Mouse (Mus musculus) heart, embryonic 14.5 days (tissue): ENCODE data around the gene Cnksr1. TPM values are rescaled to one million over a fixed set of nuclear protein-coding genes. Genes with fewer than 3 reads are reported as not detected.
A peak's percentile ranks its signal among the peaks of the same experiment; 100 is the strongest.

ENCODE experiments used
- ATAC-seq: fragments of 200-750 bp; cut with Nextera tagmentation; 2 replicates; pipeline ENCODE4 v1.8.0; 2017; ENCODE audit warnings: low read depth, moderate TSS enrichment; ENCODE audit not compliant: insufficient number of reproducible peaks, insufficient read depth, low FRiP score
- H3K27ac ChIP-seq, 2 experiments: fragments of 200-500 bp in 1 of 2; fragments of 300-500 bp in 1 of 2; sonication (generic) in 1 of 2; replicated peaks in 1 of 2; 2 replicates each; pipeline ENCODE4 v1.5.1; 2012 to 2014; ENCODE audit warnings: low read depth in 2 of 2, low read length in 2 of 2, control low read depth in 1 of 2, mild to moderate bottlenecking in 1 of 2, mixed read lengths in 1 of 2; ENCODE audit not compliant: control insufficient read depth in 1 of 2, insufficient read depth in 1 of 2
- H3K27me3 ChIP-seq: fragments of 300-500 bp; sonication (generic); 2 replicates; pipeline ENCODE4 v1.6.1; 2014; ENCODE audit warnings: mild to moderate bottlenecking, low read length, control low read depth; ENCODE audit not compliant: control insufficient read depth, insufficient read depth
- H3K36me3 ChIP-seq: fragments of 300-500 bp; sonication (generic); 2 replicates; pipeline ENCODE4 v1.6.1; 2014; ENCODE audit warnings: mild to moderate bottlenecking, control low read depth, low read length, mixed read lengths; ENCODE audit not compliant: control insufficient read depth, insufficient read depth
- H3K4me1 ChIP-seq, 2 experiments: fragments of 200-500 bp in 1 of 2; fragments of 300-500 bp in 1 of 2; sonication (generic) in 1 of 2; 2 replicates each; pipeline ENCODE4 v1.6.1; 2012 to 2014; ENCODE audit warnings: low read length in 2 of 2, control low read depth in 1 of 2, mixed read lengths in 1 of 2; ENCODE audit not compliant: control insufficient read depth in 2 of 2, insufficient read depth in 2 of 2
- H3K4me2 ChIP-seq: fragments of 300-500 bp; sonication (generic); 2 replicates; pipeline ENCODE4 v1.6.1; 2014; ENCODE audit warnings: mild to moderate bottlenecking, low read length
- H3K4me3 ChIP-seq, 2 experiments: fragments of 200-500 bp in 1 of 2; fragments of 300-500 bp in 1 of 2; sonication (generic) in 1 of 2; 2 replicates each; pipeline ENCODE4 v1.5.1; 2012 to 2014; ENCODE audit warnings: low read length in 2 of 2, mild to moderate bottlenecking in 2 of 2, control low read depth in 1 of 2, low read depth in 1 of 2, moderate library complexity in 1 of 2; ENCODE audit not compliant: control insufficient read depth in 1 of 2, insufficient read depth in 1 of 2
- H3K9ac ChIP-seq: fragments of 300-500 bp; sonication (generic); 2 replicates; pipeline ENCODE4 v1.6.1; 2014; ENCODE audit warnings: mild to moderate bottlenecking, low read length
- H3K9me3 ChIP-seq: fragments of 300-500 bp; sonication (generic); 2 replicates; pipeline ENCODE4 v1.6.1; 2016; ENCODE audit warnings: low read length, control low read depth; ENCODE audit not compliant: control insufficient read depth
- WGBS: fragments of 180-500 bp; shearing (Covaris S2); extraction: QIAGEN DNeasy Blood & Tissue Kit; methylation state at CpG from one replicate; pipeline ENCODE4 v1.1.7; 2014; 5-methylcytosine and 5-hydroxymethylcytosine counted together
- polyA plus RNA-seq: library from polyadenylated mRNA; unstranded; fragments of >200 nt; fragmentation: Nextera tagmentation; extraction: Ambion mirVana; gene quantifications from 2 replicates; pipeline ENCODE4 v1.2.1, GENCODE M21; 2014

Cnksr1 gene
- polyA plus RNA-seq, 1 experiment from 2014 or later = 0.57 TPM

DNA sequence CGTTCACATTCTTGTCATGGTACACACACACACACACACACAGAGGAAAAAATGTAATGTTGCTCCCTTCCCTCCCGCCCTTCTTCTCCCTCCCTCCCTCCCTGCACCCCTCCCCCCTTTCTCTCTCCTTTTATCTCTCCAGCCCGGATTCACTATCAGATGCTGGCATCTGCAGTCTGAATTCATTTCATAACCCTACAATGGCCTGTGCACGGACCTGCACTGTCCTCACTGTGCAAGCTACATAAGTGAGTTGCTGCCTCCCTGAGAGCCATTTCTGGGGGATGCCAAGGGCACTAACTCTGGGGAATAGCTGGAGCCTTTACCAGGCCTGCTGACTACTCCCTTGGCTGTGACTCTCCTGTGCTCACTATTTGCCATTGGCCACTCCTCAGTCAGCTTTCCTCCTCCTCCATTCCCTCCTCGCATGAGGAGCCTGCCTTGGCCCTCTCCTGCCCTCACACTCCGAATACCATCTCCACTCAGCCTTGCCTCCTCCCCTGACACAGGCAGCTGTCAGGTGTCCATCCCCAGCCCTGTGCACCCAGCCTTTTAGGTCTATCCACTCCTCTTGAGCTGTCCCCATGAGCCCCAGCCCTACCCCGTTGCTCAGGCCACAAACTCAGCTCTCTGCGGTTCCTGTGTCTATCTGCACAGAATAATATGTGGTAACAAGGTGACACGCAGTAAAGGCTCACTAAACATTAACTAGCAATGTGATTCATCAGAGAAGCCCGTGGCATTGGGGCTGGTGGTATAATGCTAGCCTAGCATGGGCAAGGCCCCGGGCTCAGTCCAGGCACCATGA lies 15.2 kb downstream of the Cnksr1 start:
- Histone ChIP-seq H3K9me3 (no peaks in the 10 kb centered on the region), H3K9ac (no peak overlapping the region), H3K4me1 (no peaks in the 10 kb centered on the region), H3K4me3 (no peak overlapping the region), H3K36me3 (no peaks in the 10 kb centered on the region), H3K27ac (no peak overlapping the region), H3K27me3 (no peaks in the 10 kb centered on the region), H3K4me2 (no peak overlapping the region)
- whole genome bisulfite sequencing = 57% methylated on average over 11 of the region's 11 CpGs
- ATAC-seq = no peak

GRCm38 (mm10) chr4:134206488-134207053 lies 31.6 kb downstream of the Cnksr1 start:
- no peak overlapping the region for H3K9ac ChIP-seq
- ATAC-seq = no peak

DNA sequence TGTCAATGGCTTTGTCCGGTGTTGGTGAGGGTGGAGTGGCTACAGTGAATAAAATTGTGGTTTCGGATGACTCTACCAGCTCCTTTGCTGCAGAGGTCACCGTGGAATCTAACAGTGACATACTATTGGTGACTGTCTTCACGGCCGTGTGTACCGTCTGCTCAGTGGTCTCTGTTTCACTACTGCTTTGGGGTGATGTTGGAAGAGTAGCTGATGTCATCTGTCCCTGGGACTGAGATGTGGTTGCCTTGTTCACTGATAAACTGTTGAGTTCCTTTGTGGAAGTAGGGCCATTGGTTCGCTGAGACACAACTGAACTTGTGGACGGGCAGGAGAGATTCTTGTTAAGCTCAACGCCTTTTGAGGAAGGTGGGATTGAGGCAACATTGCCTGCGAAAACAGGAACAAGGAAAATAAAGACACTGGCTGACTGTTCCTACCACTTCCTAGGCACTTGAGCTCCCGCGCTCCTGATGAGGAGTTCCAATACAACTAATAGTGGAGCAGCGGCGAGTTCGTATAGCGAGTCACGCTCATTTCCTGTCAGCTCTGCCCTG lies 34.8 kb downstream of the Cnksr1 start:
- Histone ChIP-seq H3K36me3 (no peaks in the 10 kb centered on the region), H3K27me3 (no peaks in the 10 kb centered on the region), H3K9me3 (no peaks in the 10 kb centered on the region), H3K27ac (no peak overlapping the region), H3K4me2 (no peak overlapping the region), H3K9ac (no peak overlapping the region), H3K4me1 (no peaks in the 10 kb centered on the region), H3K4me3 (no peak overlapping the region)
- no peak for ATAC-seq
- 81% methylated on average over 17 of the region's 17 CpGs for WGBS

More at GRCm38 (mm10) chr4:134206488-134207053, 31.6 kb downstream of the Cnksr1 start:
- H3K4me2 ChIP-seq = no peak overlapping the region
- peaks cover 0 to 2% of the 10 kb centered on the region in 2 experiments; a peak in 1 of 4 replicates for H3K4me1 ChIP-seq
- no peak overlapping the region for H3K27ac ChIP-seq
- no peaks in the 10 kb centered on the region for H3K36me3 ChIP-seq
- WGBS = 63% methylated on average over 6 of the region's 6 CpGs
- no peaks in the 10 kb centered on the region for H3K27me3 ChIP-seq
- no peak overlapping the region for H3K4me3 ChIP-seq
- H3K9me3 ChIP-seq = no peaks in the 10 kb centered on the region

DNA sequence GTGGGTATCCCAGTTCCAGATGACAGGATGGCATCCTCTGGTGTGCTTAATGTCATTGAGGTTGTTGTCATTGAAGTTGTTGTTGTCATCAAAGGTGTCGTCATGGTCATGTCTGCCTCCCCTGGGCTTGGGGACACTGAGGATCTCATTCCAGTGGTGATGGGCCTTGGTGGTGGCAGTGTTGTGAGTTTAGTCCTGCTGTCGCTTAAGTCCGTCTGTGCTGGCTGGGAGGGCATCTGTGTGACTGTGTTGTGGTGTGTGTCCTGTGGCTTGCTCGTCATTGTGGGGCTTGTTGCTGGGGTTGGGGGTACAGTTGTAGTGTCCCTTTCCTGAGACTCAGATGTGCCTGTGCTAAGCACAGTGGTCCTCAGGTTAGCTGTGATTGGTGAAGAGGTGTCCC lies 35.3 kb downstream of the Cnksr1 start, which contains the start of gene Gm7534:
TSS of gene Gm7534 (minus strand) at position 101 of the 400 bp plus-strand sequence.
- 78% methylated on average over 4 of the region's 4 CpGs for WGBS
- Histone ChIP-seq H3K36me3 (no peaks in the 10 kb centered on the region), H3K27me3 (no peaks in the 10 kb centered on the region), H3K4me1 (no peaks in the 10 kb centered on the region), H3K27ac (no peak within 1 kb of the TSS), H3K9me3 (no peaks in the 10 kb centered on the region), H3K4me2 (no peak within 1 kb of the TSS), H3K9ac (no peak within 1 kb of the TSS), H3K4me3 (no peak within 1 kb of the TSS)
- ATAC-seq = no peak

DNA sequence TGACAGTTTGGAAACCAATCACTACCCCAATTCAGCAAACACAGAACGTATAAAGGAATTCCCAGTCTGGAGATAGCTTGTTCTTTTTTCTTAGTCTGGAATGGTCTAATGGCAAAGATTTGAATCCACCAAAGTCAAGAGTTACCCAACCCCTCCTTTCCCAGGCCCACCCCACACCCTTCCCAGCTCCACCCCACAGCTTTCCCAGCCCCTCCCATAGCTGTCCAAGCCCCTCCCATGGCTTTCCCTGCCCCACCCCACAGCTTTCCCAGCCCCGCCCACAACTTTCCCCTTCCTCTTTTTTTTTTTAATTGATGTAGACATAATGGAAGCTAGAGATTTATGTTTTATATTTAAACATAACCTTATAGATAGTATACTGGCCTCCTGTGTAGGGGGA lies 38.8 kb downstream of the Cnksr1 start:
- no peak for ATAC-seq
- H3K27me3 ChIP-seq = no peaks in the 10 kb centered on the region
- H3K4me1 ChIP-seq = no peaks in the 10 kb centered on the region
- H3K4me2 ChIP-seq = no peak overlapping the region
- no peaks in the 10 kb centered on the region for H3K9me3 ChIP-seq
- WGBS = 59% methylated on average over 2 of the region's 2 CpGs
- H3K36me3 ChIP-seq = no peaks in the 10 kb centered on the region
- no peak overlapping the region for H3K4me3 ChIP-seq
- H3K27ac ChIP-seq = no peak overlapping the region
- no peak overlapping the region for H3K9ac ChIP-seq

GRCm38 (mm10) chr4:134186268-134186667 lies 51.9 kb downstream of the Cnksr1 start:
- peak; percentile 6; the same call in 1 of the 2 replicates for ATAC-seq

DNA sequence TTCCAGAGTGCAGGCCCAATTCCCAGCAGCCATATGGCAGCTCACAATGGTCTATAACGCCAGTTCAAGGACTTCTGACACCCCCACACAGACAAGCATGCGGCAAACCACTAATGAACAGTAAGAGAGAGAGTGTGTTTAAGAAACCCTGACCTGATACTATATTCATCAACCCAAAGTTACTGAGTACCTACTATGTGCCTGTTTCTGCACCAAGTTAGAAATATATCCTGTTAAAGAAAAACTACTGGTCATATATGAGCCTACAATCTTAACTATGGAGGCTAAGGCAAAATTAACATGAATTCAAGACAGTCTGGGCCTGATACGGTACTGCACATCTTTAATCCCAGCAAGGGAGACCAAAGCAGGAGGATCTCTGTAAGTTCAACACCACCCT lies 52.6 kb downstream of the Cnksr1 start:
- 79% methylated on average over 3 of the region's 3 CpGs for WGBS
- Histone ChIP-seq H3K9ac (peak overlapping the region; percentile 92), H3K9me3 (no peaks in the 10 kb centered on the region), H3K4me1 (peaks cover 8 to 23% of the 10 kb centered on the region in 2 experiments), H3K27ac (no peak overlapping the region), H3K4me3 (peak overlapping the region; percentile 84 to 89; a peak in 3 of 4 replicates), H3K4me2 (peak overlapping the region; percentile 94), H3K27me3 (no peaks in the 10 kb centered on the region), H3K36me3 (no peaks in the 10 kb centered on the region; the same call in 1 of the 2 replicates)
- no peak for ATAC-seq

More at GRCm38 (mm10) chr4:134186268-134186667, 51.9 kb downstream of the Cnksr1 start:
- peak overlapping the region; percentile 94 for H3K4me2 ChIP-seq
- no peaks in the 10 kb centered on the region for H3K9me3 ChIP-seq
- peak overlapping the region; percentile 84 to 89 for H3K4me3 ChIP-seq
- 1% methylated on average over 22 of the region's 22 CpGs for WGBS
- H3K36me3 ChIP-seq = no peaks in the 10 kb centered on the region
- peaks cover 8 to 17% of the 10 kb centered on the region in 2 experiments for H3K4me1 ChIP-seq
- no peaks in the 10 kb centered on the region for H3K27me3 ChIP-seq
- peak overlapping the region; percentile 92 for H3K9ac ChIP-seq
- peak overlapping the region; percentile 81 to 85 for H3K27ac ChIP-seq
